10 mouse cellular contexts compared by ENCODE assay signal in the genomic region with DNA sequence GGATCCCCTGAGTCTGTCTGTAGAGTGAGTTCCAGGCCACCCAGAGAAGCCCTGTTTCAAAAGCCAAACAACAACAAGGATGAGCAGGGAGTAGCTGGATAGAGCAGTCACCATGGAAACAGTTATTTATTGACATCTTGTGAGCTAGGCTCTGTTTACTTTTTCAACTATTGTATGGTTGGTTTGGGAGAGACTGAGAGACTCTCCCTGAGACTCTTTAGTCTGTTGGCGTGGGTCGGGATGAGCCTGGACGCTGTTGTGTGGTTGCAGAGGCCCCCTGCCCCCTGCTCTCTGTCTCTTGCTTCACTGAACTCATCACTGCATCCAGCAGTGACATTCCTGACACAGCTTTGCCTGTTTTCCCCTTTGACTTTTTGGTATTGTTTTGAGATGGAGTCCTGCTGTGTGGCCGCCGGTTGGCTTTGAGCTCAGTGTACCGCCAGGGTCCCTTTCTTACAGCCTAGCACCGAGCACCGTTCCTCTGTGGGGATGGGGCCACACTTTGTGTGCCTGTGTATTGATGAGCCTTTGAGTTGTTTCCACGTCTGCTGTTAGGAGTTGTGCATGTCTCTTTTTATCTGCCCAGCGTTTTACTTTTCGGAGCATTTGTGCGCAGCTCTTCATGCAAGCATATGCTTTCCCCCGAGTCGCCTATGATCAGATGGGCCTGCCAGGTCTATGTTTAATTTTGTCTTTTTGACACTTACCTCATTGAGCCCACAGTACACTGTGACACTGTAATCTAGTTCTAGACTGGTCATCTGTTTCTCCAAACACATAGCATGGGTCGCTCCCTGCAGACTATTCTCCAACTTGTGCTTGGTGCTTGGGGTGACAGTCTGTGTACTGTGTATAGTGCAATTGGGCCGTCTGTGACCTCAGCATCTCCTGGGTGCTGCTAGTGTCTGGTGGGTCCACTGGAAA. TPM values are rescaled to one million over a fixed set of nuclear protein-coding genes. Genes with fewer than 3 reads are reported as not detected.
DNase-seq lines count a peak whose midpoint lies in the region; ATAC-seq lines count a peak whose summit lies in the region.
"Had no signal": no experiment of that assay in that cellular context is flagged by ENCODE, and none has a peak within 500 bp of the region (broad histone marks: within the 10 kb centered on the region; RNA-seq: fewer than 3 reads in every experiment).

No protein-coding gene starts in this region.

- peak overlapping the region; percentile 61 for H3K27ac ChIP-seq in heart, embryonic 15.5 days
- peak overlapping the region; percentile 32; the same call in 1 of the 2 replicates for H3K27ac ChIP-seq in forebrain, embryonic 12.5 days
- no peak overlapping the region for H3K27ac ChIP-seq in midbrain, embryonic 15.5 days
- H3K27ac ChIP-seq in limb, embryonic 10.5 days, result no peak overlapping the region
- H3K27ac ChIP-seq: lung, embryonic 15.5 days had no signal

- no peaks in the 10 kb centered on the region for H3K27me3 ChIP-seq in heart, embryonic 15.5 days
- no peaks in the 10 kb centered on the region for H3K27me3 ChIP-seq in forebrain, embryonic 12.5 days
- no peaks in the 10 kb centered on the region for H3K27me3 ChIP-seq in midbrain, embryonic 15.5 days (replicated peaks)
- no peaks in the 10 kb centered on the region for H3K27me3 ChIP-seq in limb, embryonic 10.5 days (ENCODE audit: low read depth, poor library complexity, severe bottlenecking)
- H3K27me3 ChIP-seq: lung, embryonic 15.5 days had no signal

- no peak for DNase-seq in heart, adult 9 months (ENCODE audit: low spot score in 2 of 2)
- peak; percentile 74 for DNase-seq in brain, adult 2 months (ENCODE audit: low read depth, low spot score)
- DNase-seq in right cerebral cortex, postnatal 14 days, result no peak
- no peak for DNase-seq in T-cell, adult 2 months (ENCODE audit: low spot score)
- DNase-seq in limb, embryonic 10.5 days (ENCODE audit: low spot score), result no peak

- H3K4me2 ChIP-seq in heart, embryonic 15.5 days, result peak overlapping the region; percentile 29
- peak overlapping the region; percentile 29 for H3K4me2 ChIP-seq in forebrain, embryonic 12.5 days
- peak overlapping the region; percentile 20 for H3K4me2 ChIP-seq in midbrain, embryonic 15.5 days
- H3K4me2 ChIP-seq: lung, embryonic 15.5 days had no signal

- no peaks in the 10 kb centered on the region for H3K9me3 ChIP-seq in heart, embryonic 15.5 days (replicated peaks)
- no peaks in the 10 kb centered on the region for H3K9me3 ChIP-seq in forebrain, embryonic 12.5 days
- no peaks in the 10 kb centered on the region for H3K9me3 ChIP-seq in midbrain, embryonic 15.5 days
- H3K9me3 ChIP-seq in limb, embryonic 10.5 days (replicated peaks), result no peaks in the 10 kb centered on the region
- H3K9me3 ChIP-seq: G1E; lung, embryonic 15.5 days had no signal

- no peaks in the 10 kb centered on the region for H3K36me3 ChIP-seq in heart, embryonic 15.5 days
- peaks cover 15% of the 10 kb centered on the region for H3K36me3 ChIP-seq in forebrain, embryonic 12.5 days (replicated peaks)
- no peaks in the 10 kb centered on the region for H3K36me3 ChIP-seq in midbrain, embryonic 15.5 days (replicated peaks)
- peaks cover 43% of the 10 kb centered on the region for H3K36me3 ChIP-seq in limb, embryonic 10.5 days

- peaks cover 66% of the 10 kb centered on the region for H3K4me1 ChIP-seq in heart, embryonic 15.5 days (replicated peaks)
- H3K4me1 ChIP-seq in forebrain, embryonic 12.5 days, result peaks cover 56% of the 10 kb centered on the region
- peaks cover 45% of the 10 kb centered on the region for H3K4me1 ChIP-seq in midbrain, embryonic 15.5 days
- H3K4me1 ChIP-seq in limb, embryonic 10.5 days, result peaks cover 7% of the 10 kb centered on the region; the same call in 1 of the 2 replicates

- 0 out of 2 replicates have a peak overlapping the region, but pooled peaks have one; percentile 4 for H3K9ac ChIP-seq in heart, embryonic 15.5 days
- peak overlapping the region; percentile 33; the same call in 1 of the 2 replicates for H3K9ac ChIP-seq in forebrain, embryonic 12.5 days
- H3K9ac ChIP-seq in midbrain, embryonic 15.5 days, result no peak overlapping the region
- H3K9ac ChIP-seq: lung, embryonic 15.5 days had no signal

- 49% methylated on average over 16 of the region's 16 CpGs for WGBS in heart, embryonic 15.5 days
- WGBS in forebrain, embryonic 12.5 days, result 33% methylated on average over 16 of the region's 16 CpGs
- WGBS in midbrain, embryonic 15.5 days, result 23% methylated on average over 16 of the region's 16 CpGs
- 66% methylated on average over 16 of the region's 16 CpGs for WGBS in limb, embryonic 10.5 days

- ATAC-seq in heart, embryonic 15.5 days (replicated peaks; ENCODE audit: insufficient number of reproducible peaks, insufficient read depth, low FRiP score, low read depth), result peak; percentile 45; the same call in 1 of the 2 replicates
- ATAC-seq in forebrain, embryonic 12.5 days (ENCODE audit: low FRiP score), result 0 out of 2 replicates have a peak, but pooled peaks have one; percentile 16
- no peak; the same call in 1 of the 2 replicates for ATAC-seq in midbrain, embryonic 15.5 days (replicated peaks)

- H3K4me3 ChIP-seq in heart, embryonic 15.5 days, result no peak overlapping the region
- no peak overlapping the region for H3K4me3 ChIP-seq in forebrain, embryonic 12.5 days (replicated peaks)
- H3K4me3 ChIP-seq in midbrain, embryonic 15.5 days, result no peak overlapping the region
- H3K4me3 ChIP-seq in limb, embryonic 10.5 days, result no peak overlapping the region
- H3K4me3 ChIP-seq: lung, embryonic 15.5 days had no signal

RNA-seq across cellular contexts. Expression of a gene that starts 7.9 kb away (rescaled TPM):
- polyA plus RNA-seq in heart, embryonic 15.5 days (2015; fragmentation: Nextera tagmentation; extraction: Ambion mirVana), result 105 and 126 TPM in 2 replicates
- polyA plus RNA-seq in forebrain, embryonic 12.5 days (2016; fragmentation: Nextera tagmentation; extraction: Ambion mirVana), result 302 and 307 TPM in 2 replicates
- polyA plus RNA-seq in midbrain, embryonic 15.5 days (2015; fragmentation: Nextera tagmentation; extraction: Ambion mirVana), result 661 and 666 TPM in 2 replicates
- 87.5 and 98.0 TPM in 2 replicates for polyA plus RNA-seq in limb, embryonic 10.5 days (2016; fragmentation: Nextera tagmentation; extraction: Ambion mirVana)

RNA-seq across cellular contexts. Expression of a gene that starts 47.1 kb away (rescaled TPM):
- polyA plus RNA-seq in heart, embryonic 15.5 days (2015; fragmentation: Nextera tagmentation; extraction: Ambion mirVana), result 3.8 and 7.8 TPM in 2 replicates
- 10.0 and 11.6 TPM in 2 replicates for polyA plus RNA-seq in forebrain, embryonic 12.5 days (2016; fragmentation: Nextera tagmentation; extraction: Ambion mirVana)
- polyA plus RNA-seq in midbrain, embryonic 15.5 days (2015; fragmentation: Nextera tagmentation; extraction: Ambion mirVana), result 2.9 and 3.1 TPM in 2 replicates
- polyA plus RNA-seq in limb, embryonic 10.5 days (2016; fragmentation: Nextera tagmentation; extraction: Ambion mirVana), result 21.6 and 23.9 TPM in 2 replicates

RNA-seq across cellular contexts. Expression of a gene that starts 47.4 kb away (rescaled TPM):
- polyA plus RNA-seq in heart, embryonic 15.5 days (2015; fragmentation: Nextera tagmentation; extraction: Ambion mirVana), result 86.6 and 99.9 TPM in 2 replicates
- polyA plus RNA-seq in forebrain, embryonic 12.5 days (2016; fragmentation: Nextera tagmentation; extraction: Ambion mirVana), result 50.3 and 55.0 TPM in 2 replicates
- polyA plus RNA-seq in midbrain, embryonic 15.5 days (2015; fragmentation: Nextera tagmentation; extraction: Ambion mirVana), result 32.3 and 39.5 TPM in 2 replicates
- 69.8 and 75.8 TPM in 2 replicates for polyA plus RNA-seq in limb, embryonic 10.5 days (2016; fragmentation: Nextera tagmentation; extraction: Ambion mirVana)

RNA-seq across cellular contexts. Expression of a gene that starts 53.5 kb away (rescaled TPM):
- 41.3 and 41.5 TPM in 2 replicates for polyA plus RNA-seq in heart, embryonic 15.5 days (2015; fragmentation: Nextera tagmentation; extraction: Ambion mirVana)
- 55.0 and 56.0 TPM in 2 replicates for polyA plus RNA-seq in forebrain, embryonic 12.5 days (2016; fragmentation: Nextera tagmentation; extraction: Ambion mirVana)
- 51.9 and 55.3 TPM in 2 replicates for polyA plus RNA-seq in midbrain, embryonic 15.5 days (2015; fragmentation: Nextera tagmentation; extraction: Ambion mirVana)
- 57.4 and 64.8 TPM in 2 replicates for polyA plus RNA-seq in limb, embryonic 10.5 days (2016; fragmentation: Nextera tagmentation; extraction: Ambion mirVana)

RNA-seq across cellular contexts. Expression of a gene that starts 53.5 kb away (rescaled TPM):
- polyA plus RNA-seq in heart, embryonic 15.5 days (2015; fragmentation: Nextera tagmentation; extraction: Ambion mirVana), result 36.2 and 39.9 TPM in 2 replicates
- polyA plus RNA-seq in forebrain, embryonic 12.5 days (2016; fragmentation: Nextera tagmentation; extraction: Ambion mirVana), result 59.0 and 62.7 TPM in 2 replicates
- 71.7 and 73.1 TPM in 2 replicates for polyA plus RNA-seq in midbrain, embryonic 15.5 days (2015; fragmentation: Nextera tagmentation; extraction: Ambion mirVana)
- polyA plus RNA-seq in limb, embryonic 10.5 days (2016; fragmentation: Nextera tagmentation; extraction: Ambion mirVana), result 52.6 and 52.9 TPM in 2 replicates

Comparison
In these comparisons a context has a peak if more than half of its experiments do, and no peak if none do; other contexts are left out.
1. H3K27ac ChIP-seq: peak in heart, embryonic 15.5 days (single experiment) and forebrain, embryonic 12.5 days (single experiment); none in midbrain, embryonic 15.5 days (single experiment) and limb, embryonic 10.5 days (single experiment).
2. Peak in every context shown above with its lines, with median percentiles within 50 percentile points of each other: H3K4me2 ChIP-seq.